Mouse (Mus musculus): ENCODE results near the gene Slit3. TPM values are rescaled to one million over a fixed set of nuclear protein-coding genes. Genes with fewer than 3 reads are reported as not detected.

Slit3 gene
- total and polyA plus RNA-seq, 3 experiments: not detected

DNA sequence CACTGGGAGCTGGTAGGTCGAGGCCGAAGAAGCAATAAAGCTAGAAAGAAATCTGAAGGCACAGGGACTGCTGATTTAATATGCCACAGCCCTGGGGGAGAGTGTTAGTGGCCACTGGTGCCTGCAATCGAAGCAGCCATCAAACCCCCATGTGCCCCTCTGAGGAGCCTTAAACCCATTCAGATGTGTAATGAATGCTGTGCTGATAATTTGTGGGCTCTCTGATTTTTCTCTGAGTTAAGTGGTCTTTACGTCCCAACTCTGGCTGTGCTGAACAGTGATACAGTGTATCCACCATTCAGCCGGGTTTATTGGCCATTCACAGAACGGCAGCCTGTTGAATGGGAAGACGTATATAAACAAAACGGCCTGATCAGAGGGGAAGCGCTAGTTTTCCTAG, 83.1 kb downstream of the Slit3 start:
- Histone ChIP-seq H3K27me3 (ENCODE audit: control insufficient read depth in 1 of 2, insufficient read depth in 2 of 2, low read length in 2 of 2) (no peaks in the 10 kb centered on the region), H3K9me3 (replicated peaks; ENCODE audit: insufficient read depth, low read length) (no peaks in the 10 kb centered on the region), H3K9ac (ENCODE audit: control insufficient read depth, low read depth, low read length, poor library complexity, severe bottlenecking) (no peak overlapping the region), H3K4me1 (ENCODE audit: control insufficient read depth in 1 of 2, insufficient read depth in 2 of 2, low read length in 2 of 2) (no peaks in the 10 kb centered on the region), H3K27ac (ENCODE audit: control insufficient read depth, low read depth, low read length) (no peak overlapping the region), H3K4me3 (ENCODE audit: control insufficient read depth in 1 of 2, insufficient read depth in 1 of 2, low read depth in 2 of 2, low read length in 2 of 2) (no peak overlapping the region), H3K36me3 (ENCODE audit: control insufficient read depth in 1 of 2, insufficient read depth in 2 of 2, low read length in 2 of 2) (no peaks in the 10 kb centered on the region), H3K79me2 (ENCODE audit: control insufficient read depth, insufficient read depth, low read length, poor library complexity) (no peaks in the 10 kb centered on the region)
- TF ChIP-seq EP300 (IDR thresholded peaks at IDR 0.05; ENCODE audit: low read depth in 1 of 2, low read length in 2 of 2): no peak
- no peak for TF ChIP-seq MAFK (IDR thresholded peaks at IDR 0.05; ENCODE audit: borderline replicate concordance, low read depth, low read length)
- no peak for TF ChIP-seq UBTF (IDR thresholded peaks at IDR 0.05; ENCODE audit: borderline replicate concordance, insufficient read depth, low read depth, low read length)
- TF ChIP-seq ETS1 (IDR thresholded peaks at IDR 0.05; ENCODE audit: low read depth, low read length): no peak
- TF ChIP-seq GATA1 (IDR thresholded peaks at IDR 0.05; ENCODE audit: low read depth, low read length): no peak
- TF ChIP-seq HCFC1 (IDR thresholded peaks at IDR 0.05; ENCODE audit: low read depth, low read length): no peak
- TF ChIP-seq NELFE (IDR thresholded peaks at IDR 0.05; ENCODE audit: low read depth, low read length): no peak
- TF ChIP-seq POLR2AphosphoS2 (IDR thresholded peaks at IDR 0.05; ENCODE audit: low read length): no peak
- no peak for DNase-seq (ENCODE audit: low read depth, low spot score)

DNA sequence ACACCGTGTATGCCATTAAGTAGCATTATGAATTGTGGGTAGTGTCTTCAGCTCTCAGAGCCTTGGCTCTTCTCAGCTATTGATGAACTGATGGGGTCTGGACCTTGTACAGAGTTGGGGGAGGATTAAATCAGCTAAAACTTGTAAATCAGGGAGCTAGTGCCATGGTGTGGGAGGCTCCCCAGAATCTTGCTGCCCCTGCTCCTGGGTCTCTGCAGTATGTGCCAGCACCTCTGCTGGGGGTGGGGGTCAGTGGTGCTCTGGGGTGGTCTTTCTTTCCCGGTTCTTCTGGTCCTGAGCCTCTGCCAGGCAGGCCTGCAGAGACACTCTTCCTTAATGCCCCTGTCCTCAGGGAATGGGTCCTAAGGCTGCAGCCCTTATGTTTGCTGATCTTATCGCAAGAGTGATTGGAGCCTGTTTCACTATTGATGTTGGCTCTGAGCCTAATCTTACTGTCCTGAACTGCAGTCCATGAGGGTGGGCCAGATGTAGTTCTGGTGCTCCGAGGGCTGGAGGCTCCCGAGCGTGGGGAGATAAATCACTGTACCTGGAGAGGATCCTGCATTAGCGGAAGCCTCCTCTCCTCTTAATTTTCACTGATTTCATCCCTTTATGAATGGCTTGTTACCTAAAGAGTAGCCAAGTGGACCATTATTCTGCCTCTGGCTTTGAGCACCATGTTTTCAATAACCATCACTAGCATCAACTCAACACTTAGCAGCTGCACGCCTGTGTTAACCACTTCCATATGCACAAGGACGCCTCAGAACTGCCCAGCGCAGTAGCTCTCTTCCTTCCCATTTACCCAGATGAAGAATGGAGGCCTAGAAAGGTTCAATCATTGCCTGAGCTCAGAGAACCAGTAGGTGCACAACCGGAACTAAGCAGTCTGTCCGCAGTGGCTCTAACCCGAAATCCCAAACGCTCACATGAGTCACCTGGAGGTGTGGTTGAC, 90.0 kb downstream of the Slit3 start:
- DNase-seq (ENCODE audit: low read depth, low spot score): no peak
- no peaks in the 10 kb centered on the region for H3K27me3 ChIP-seq (ENCODE audit: control insufficient read depth in 1 of 2, insufficient read depth in 2 of 2, low read length in 2 of 2)
- H3K27ac ChIP-seq (ENCODE audit: control insufficient read depth, low read depth, low read length): no peak overlapping the region
- TF ChIP-seq POLR2AphosphoS2 (IDR thresholded peaks at IDR 0.05; ENCODE audit: low read length) (no peak), ZC3H11A (IDR thresholded peaks at IDR 0.05; ENCODE audit: low read depth, low read length) (no peak), EP300 (IDR thresholded peaks at IDR 0.05; ENCODE audit: low read depth in 1 of 2, low read length in 2 of 2) (no peak), TCF12 (IDR thresholded peaks at IDR 0.05; ENCODE audit: low read depth, low read length) (no peak), SMC3 (IDR thresholded peaks at IDR 0.05; ENCODE audit: low read depth, low read length) (no peak), RCOR1 (IDR thresholded peaks at IDR 0.05; ENCODE audit: low read depth, low read length) (no peak), GATA1 (IDR thresholded peaks at IDR 0.05; ENCODE audit: low read depth, low read length) (no peak), JUND (IDR thresholded peaks at IDR 0.05; ENCODE audit: low read depth, low read length) (no peak), ETS1 (IDR thresholded peaks at IDR 0.05; ENCODE audit: low read depth, low read length) (no peak), POLR2AphosphoS5 (IDR thresholded peaks at IDR 0.05; ENCODE audit: borderline replicate concordance, low read depth, low read length) (no peak), ZNF384 (IDR thresholded peaks at IDR 0.05; ENCODE audit: low read depth, low read length) (no peak), RAD21 (IDR thresholded peaks at IDR 0.05; ENCODE audit: low read depth, low read length) (no peak), MXI1 (IDR thresholded peaks at IDR 0.05; ENCODE audit: low read depth, low read length) (no peak), MAX (IDR thresholded peaks at IDR 0.05; ENCODE audit: low read length) (no peak), MAZ (IDR thresholded peaks at IDR 0.05; ENCODE audit: low read depth, low read length) (no peak), CTCF (IDR thresholded peaks at IDR 0.05 in 2 of 3, conservative IDR thresholded peaks at IDR 0.05 in 1 of 3; ENCODE audit: control insufficient read depth in 1 of 3, insufficient read depth in 1 of 3, low read depth in 2 of 3, low read length in 3 of 3, poor library complexity in 1 of 3, severe bottlenecking in 1 of 3) (no peak), POLR2A (IDR thresholded peaks at IDR 0.05; ENCODE audit: control insufficient read depth in 1 of 2, insufficient read depth in 1 of 2, low read depth in 1 of 2, low read length in 2 of 2, poor library complexity in 1 of 2) (no peak), KAT2A (conservative IDR thresholded peaks at IDR 0.05; ENCODE audit: low read depth, low read length) (no peak), TAL1 (IDR thresholded peaks at IDR 0.05; ENCODE audit: low read length) (no peak), MYB (IDR thresholded peaks at IDR 0.05; ENCODE audit: low read depth, low read length) (no peak)
- H3K9me3 ChIP-seq (replicated peaks; ENCODE audit: insufficient read depth, low read length): no peaks in the 10 kb centered on the region; the same call in 1 of the 2 replicates
- no peak overlapping the region for H3K4me3 ChIP-seq (ENCODE audit: control insufficient read depth in 1 of 2, insufficient read depth in 1 of 2, low read depth in 2 of 2, low read length in 2 of 2)
- no peak overlapping the region for H3K9ac ChIP-seq (ENCODE audit: control insufficient read depth, low read depth, low read length, poor library complexity, severe bottlenecking)
- H3K79me2 ChIP-seq (ENCODE audit: control insufficient read depth, insufficient read depth, low read length, poor library complexity): no peaks in the 10 kb centered on the region
- no peaks in the 10 kb centered on the region for H3K4me1 ChIP-seq (ENCODE audit: control insufficient read depth in 1 of 2, insufficient read depth in 2 of 2, low read length in 2 of 2)
- H3K36me3 ChIP-seq (ENCODE audit: control insufficient read depth in 1 of 2, insufficient read depth in 2 of 2, low read length in 2 of 2): no peaks in the 10 kb centered on the region

All from MEL (cell line).